Mouse (Mus musculus): Measurements from ENCODE around the gene Etv5. TPM values are rescaled to one million over a fixed set of nuclear protein-coding genes. Genes with fewer than 3 reads are reported as not detected.
"Not testable (repeated sequence)": the region's sequence is repeated elsewhere in the genome, so short reads cannot be mapped to it uniquely, and the experiment has no call there.

The Etv5 gene
- polyA plus RNA-seq, 1 experiment from 2014 or later: 3.8 TPM

GRCm38 (mm10) chr16:22390348-22390897 lies 49.1 kb downstream of the Etv5 start:
- H3K4me2 ChIP-seq: no peak overlapping the region
- H3K4me1 ChIP-seq (replicated peaks): no peaks in the 10 kb centered on the region
- H3K27ac ChIP-seq (replicated peaks): no peak overlapping the region
- ATAC-seq (ENCODE audit: insufficient read depth): no peak
- H3K9ac ChIP-seq: no peak overlapping the region
- WGBS (ENCODE audit: insufficient replicate concordance): 69% methylated on average over 9 of the region's 9 CpGs
- no peak overlapping the region for H3K4me3 ChIP-seq (replicated peaks)
- no peaks in the 10 kb centered on the region for H3K36me3 ChIP-seq (replicated peaks)
- no peaks in the 10 kb centered on the region for H3K9me3 ChIP-seq (replicated peaks)
- no peaks in the 10 kb centered on the region for H3K27me3 ChIP-seq

- Histone ChIP-seq H3K4me3 (replicated peaks) (no peak overlapping the region), H3K27me3 (no peaks in the 10 kb centered on the region), H3K9me3 (replicated peaks) (no peaks in the 10 kb centered on the region), H3K4me1 (replicated peaks) (no peaks in the 10 kb centered on the region), H3K4me2 (no peak overlapping the region), H3K27ac (replicated peaks) (no peak overlapping the region), H3K9ac (no peak overlapping the region), H3K36me3 (replicated peaks) (0 out of 2 replicates have a peak, but pooled peaks cover 6% of the 10 kb centered on the region)
- WGBS (ENCODE audit: insufficient replicate concordance): 67% methylated on average over 13 of the region's 13 CpGs
- no peak for ATAC-seq (ENCODE audit: insufficient read depth)
Measured at GRCm38 (mm10) chr16:22389146-22389911, 50.2 kb downstream of the Etv5 start.

GRCm38 (mm10) chr16:22387731-22388130 lies 51.8 kb downstream of the Etv5 start:
- H3K36me3 ChIP-seq (replicated peaks): 0 out of 2 replicates have a peak, but pooled peaks cover 9% of the 10 kb centered on the region
- no peak for ATAC-seq (ENCODE audit: insufficient read depth)
- no peak overlapping the region for H3K4me2 ChIP-seq
- H3K27ac ChIP-seq (replicated peaks): no peak overlapping the region
- H3K4me1 ChIP-seq (replicated peaks): no peaks in the 10 kb centered on the region
- WGBS (ENCODE audit: insufficient replicate concordance): 61% methylated on average over 6 of the region's 6 CpGs
- no peak overlapping the region for H3K4me3 ChIP-seq (replicated peaks)
- no peak overlapping the region for H3K9ac ChIP-seq
- H3K9me3 ChIP-seq (replicated peaks): no peaks in the 10 kb centered on the region
- no peaks in the 10 kb centered on the region for H3K27me3 ChIP-seq

- H3K27me3 ChIP-seq; ATAC-seq (ENCODE audit: insufficient read depth); H3K4me2 ChIP-seq; H3K4me1 ChIP-seq (replicated peaks); H3K27ac ChIP-seq (replicated peaks); H3K4me3 ChIP-seq (replicated peaks); H3K36me3 ChIP-seq (replicated peaks); H3K9me3 ChIP-seq (replicated peaks); H3K9ac ChIP-seq: not testable (repeated sequence)
- 69% methylated on average over 6 of the region's 7 CpGs for WGBS (ENCODE audit: insufficient replicate concordance)
Measured at GRCm38 (mm10) chr16:22382018-22382417, 57.5 kb downstream of the Etv5 start.

- Histone ChIP-seq H3K9ac (no peak overlapping the region), H3K27ac (replicated peaks) (no peak overlapping the region), H3K27me3 (no peaks in the 10 kb centered on the region), H3K4me3 (replicated peaks) (no peak overlapping the region), H3K4me2 (no peak overlapping the region), H3K36me3 (replicated peaks) (0 out of 2 replicates have a peak, but pooled peaks cover 9% of the 10 kb centered on the region), H3K9me3 (replicated peaks) (no peaks in the 10 kb centered on the region), H3K4me1 (replicated peaks) (no peaks in the 10 kb centered on the region)
- WGBS (ENCODE audit: insufficient replicate concordance): 72% methylated on average over 8 of the region's 8 CpGs
- no peak for ATAC-seq (ENCODE audit: insufficient read depth)
Measured at GRCm38 (mm10) chr16:22380981-22381380, 58.5 kb downstream of the Etv5 start.

DNA sequence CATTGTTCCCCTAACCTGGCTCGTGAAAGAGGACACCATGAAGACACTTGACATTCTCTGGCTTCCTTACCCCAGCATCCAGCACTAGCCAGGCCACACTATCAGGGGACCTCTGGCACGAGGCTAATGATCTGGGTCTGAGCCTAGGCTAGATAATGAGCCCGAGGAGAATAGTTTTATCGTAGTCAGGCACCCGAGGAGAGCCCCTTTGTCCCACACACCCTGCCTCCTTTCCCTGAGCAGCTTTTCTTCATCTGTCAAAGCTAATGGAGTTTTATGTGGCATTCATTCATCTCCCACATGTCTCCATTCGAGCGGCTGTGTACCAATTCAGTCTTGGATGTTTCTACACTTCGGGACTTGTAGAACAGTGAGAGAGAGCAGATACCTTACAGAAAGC lies 59.5 kb downstream of the Etv5 start:
- no peak overlapping the region for H3K4me3 ChIP-seq (replicated peaks)
- no peak for ATAC-seq (ENCODE audit: insufficient read depth)
- H3K4me2 ChIP-seq: no peak overlapping the region
- H3K9me3 ChIP-seq (replicated peaks): no peaks in the 10 kb centered on the region
- H3K36me3 ChIP-seq (replicated peaks): 0 out of 2 replicates have a peak, but pooled peaks cover 7% of the 10 kb centered on the region
- H3K9ac ChIP-seq: no peak overlapping the region
- H3K27ac ChIP-seq (replicated peaks): no peak overlapping the region
- no peaks in the 10 kb centered on the region for H3K27me3 ChIP-seq
- H3K4me1 ChIP-seq (replicated peaks): no peaks in the 10 kb centered on the region
- WGBS (ENCODE audit: insufficient replicate concordance): 56% methylated on average over 8 of the region's 8 CpGs

DNA sequence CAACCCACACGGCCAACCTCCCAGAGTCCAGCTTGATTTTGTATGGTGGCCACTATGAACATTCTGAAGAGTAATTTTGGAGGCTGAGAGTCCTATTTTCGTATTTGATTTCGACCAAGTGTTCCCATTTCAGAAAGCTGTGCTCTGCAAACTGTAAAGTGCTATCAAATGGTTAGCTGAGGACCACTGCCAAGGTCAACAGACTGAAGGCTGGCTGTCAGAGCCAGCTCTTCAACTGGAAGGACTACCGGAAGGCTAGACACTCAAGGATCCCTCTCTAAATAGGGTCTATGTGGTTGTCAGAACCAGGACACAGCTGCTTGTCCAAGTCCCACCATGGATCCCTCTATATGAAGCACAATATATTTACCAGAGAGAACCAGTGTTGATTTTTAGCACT lies 60.2 kb downstream of the Etv5 start:
- H3K36me3 ChIP-seq (replicated peaks): 0 out of 2 replicates have a peak, but pooled peaks cover 4% of the 10 kb centered on the region
- H3K4me2 ChIP-seq: no peak overlapping the region
- no peaks in the 10 kb centered on the region for H3K9me3 ChIP-seq (replicated peaks)
- H3K4me3 ChIP-seq (replicated peaks): no peak overlapping the region
- H3K27ac ChIP-seq (replicated peaks): no peak overlapping the region
- WGBS (ENCODE audit: insufficient replicate concordance): 63% methylated on average over 4 of the region's 4 CpGs
- no peaks in the 10 kb centered on the region for H3K4me1 ChIP-seq (replicated peaks)
- no peak for ATAC-seq (ENCODE audit: insufficient read depth)
- no peaks in the 10 kb centered on the region for H3K27me3 ChIP-seq
- H3K9ac ChIP-seq: no peak overlapping the region

DNA sequence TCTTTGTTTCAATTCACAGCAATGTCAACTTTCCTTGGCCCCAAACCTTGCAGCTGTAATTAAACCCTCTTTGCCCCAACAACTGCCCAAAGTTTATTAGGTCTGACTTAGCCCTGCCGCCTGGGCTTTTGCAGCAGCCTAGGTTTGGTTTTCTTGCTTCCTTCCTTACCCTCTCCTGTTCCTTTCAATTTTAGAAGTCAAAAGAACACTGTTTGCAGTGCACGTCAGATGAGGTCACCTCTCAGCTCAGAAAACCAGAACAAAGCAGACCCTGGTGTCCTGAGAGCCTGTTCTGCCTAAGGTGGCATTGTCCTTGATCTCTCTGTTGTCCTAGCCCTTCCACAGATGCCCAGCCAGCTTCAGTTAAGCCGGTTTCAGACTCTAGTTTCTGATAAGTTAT lies 61.8 kb downstream of the Etv5 start:
- no peak for ATAC-seq (ENCODE audit: insufficient read depth)
- Histone ChIP-seq H3K36me3 (replicated peaks) (no peaks in the 10 kb centered on the region), H3K4me2 (no peak overlapping the region), H3K9me3 (replicated peaks) (no peaks in the 10 kb centered on the region), H3K27me3 (no peaks in the 10 kb centered on the region), H3K4me1 (replicated peaks) (no peaks in the 10 kb centered on the region), H3K4me3 (replicated peaks) (no peak overlapping the region), H3K9ac (no peak overlapping the region), H3K27ac (replicated peaks) (no peak overlapping the region)
- 33% methylated on average over 3 of the region's 3 CpGs for WGBS (ENCODE audit: insufficient replicate concordance)

DNA sequence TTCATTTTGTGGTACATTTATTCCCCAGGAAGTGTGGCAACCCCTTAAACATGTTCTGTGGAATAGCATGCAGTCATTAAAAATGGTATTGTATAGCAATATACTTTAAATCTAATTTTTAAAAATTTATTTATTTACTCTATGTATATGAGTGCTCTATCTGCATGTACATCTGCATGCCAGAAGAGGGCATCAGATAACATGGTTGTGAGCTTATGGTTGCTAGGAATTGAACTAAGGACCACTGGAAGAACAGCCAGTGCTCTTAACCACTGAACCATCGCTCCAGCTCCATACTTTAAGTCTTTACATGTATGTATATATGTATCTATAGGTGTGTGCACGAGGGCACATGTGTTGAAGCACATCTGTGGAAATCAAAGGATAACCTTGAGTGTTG lies 64.6 kb downstream of the Etv5 start:
- Histone ChIP-seq H3K27me3 (no peaks in the 10 kb centered on the region), H3K9ac (no peak overlapping the region), H3K27ac (replicated peaks) (no peak overlapping the region), H3K9me3 (replicated peaks) (no peaks in the 10 kb centered on the region), H3K4me3 (replicated peaks) (no peak overlapping the region), H3K4me2 (no peak overlapping the region), H3K4me1 (replicated peaks) (no peaks in the 10 kb centered on the region), H3K36me3 (replicated peaks) (no peaks in the 10 kb centered on the region)
- no peak for ATAC-seq (ENCODE audit: insufficient read depth)
- WGBS (ENCODE audit: insufficient replicate concordance): 58% methylated on average over 2 of the region's 2 CpGs

DNA sequence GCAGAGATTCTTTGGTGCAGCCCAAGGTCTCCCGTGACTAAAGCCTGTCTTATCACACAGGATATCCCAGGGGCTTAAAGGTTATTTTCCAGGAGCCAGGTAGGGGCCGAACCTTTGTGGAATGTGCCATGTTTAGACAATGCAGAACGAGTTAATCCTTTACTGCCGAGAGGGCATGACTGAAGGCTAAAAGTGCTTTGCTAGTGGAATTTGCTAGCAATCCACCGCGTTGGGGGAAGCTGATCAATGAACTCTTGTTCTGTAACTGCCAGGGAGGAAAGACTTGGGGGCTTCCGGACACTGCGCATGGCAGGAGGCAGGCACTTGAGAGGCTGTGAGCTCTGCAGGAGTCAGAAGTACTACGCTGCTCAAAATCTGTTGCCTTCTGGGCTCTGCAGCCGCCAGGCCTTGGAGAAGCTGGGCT lies 66.8 kb downstream of the Etv5 start:
- Histone ChIP-seq H3K4me2 (no peak overlapping the region), H3K4me3 (replicated peaks) (no peak overlapping the region), H3K9me3 (replicated peaks) (no peaks in the 10 kb centered on the region), H3K27me3 (no peaks in the 10 kb centered on the region), H3K9ac (no peak overlapping the region), H3K27ac (replicated peaks) (no peak overlapping the region), H3K36me3 (replicated peaks) (no peaks in the 10 kb centered on the region), H3K4me1 (replicated peaks) (no peaks in the 10 kb centered on the region)
- ATAC-seq (ENCODE audit: insufficient read depth): no peak
- 41% methylated on average over 10 of the region's 10 CpGs for WGBS (ENCODE audit: insufficient replicate concordance)

DNA sequence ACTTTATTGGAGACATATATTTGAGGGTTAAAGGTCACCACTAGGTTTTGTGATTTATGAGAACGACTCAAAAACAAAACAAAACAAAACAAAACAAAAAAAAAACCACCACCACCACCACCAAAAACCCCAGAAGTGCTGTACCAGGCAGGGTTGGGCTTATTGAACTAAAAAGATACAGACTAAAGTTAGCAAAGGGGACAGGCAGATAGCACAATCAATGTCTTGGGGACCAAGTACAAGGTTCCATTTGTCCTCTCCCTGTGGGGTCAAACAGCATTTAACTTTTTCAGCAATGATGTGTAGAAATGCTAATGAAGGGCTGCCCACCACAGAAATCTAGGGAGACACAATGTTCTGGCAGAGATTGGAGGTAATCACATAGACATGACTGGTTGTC lies 67.3 kb downstream of the Etv5 start:
- no peak overlapping the region for H3K9ac ChIP-seq
- no peak for ATAC-seq (ENCODE audit: insufficient read depth)
- no peaks in the 10 kb centered on the region for H3K9me3 ChIP-seq (replicated peaks)
- no peak overlapping the region for H3K27ac ChIP-seq (replicated peaks)
- H3K4me1 ChIP-seq (replicated peaks): no peaks in the 10 kb centered on the region
- H3K27me3 ChIP-seq: no peaks in the 10 kb centered on the region
- no peak overlapping the region for H3K4me2 ChIP-seq
- H3K4me3 ChIP-seq (replicated peaks): no peak overlapping the region
- H3K36me3 ChIP-seq (replicated peaks): no peaks in the 10 kb centered on the region
- WGBS (ENCODE audit: insufficient replicate concordance): 38% methylated on average over 1 of the region's 1 CpGs
